Mouse (Mus musculus) hindbrain, embryonic 14.5 days (tissue): ENCODE measurements around the gene Atp8a2. TPM values are rescaled to one million over a fixed set of nuclear protein-coding genes. Genes with fewer than 3 reads are reported as not detected.

ENCODE experiments used
- ATAC-seq: fragments of 200-750 bp; cut with Nextera tagmentation; 2 replicates; pipeline ENCODE4 v1.8.0; 2017; ENCODE audit warnings: moderate number of reproducible peaks, mild to moderate bottlenecking, moderate TSS enrichment, moderate library complexity; ENCODE audit not compliant: low FRiP score
- DNase-seq: peaks from one replicate; pipeline ENCODE4 v3.0.0-alpha.2; 2015; ENCODE audit warnings: low spot score
- H3K27ac ChIP-seq: fragments of 300-500 bp; sonication (generic); 2 replicates; pipeline ENCODE4 v1.5.1; 2014; ENCODE audit warnings: mild to moderate bottlenecking, moderate library complexity
- H3K27me3 ChIP-seq: fragments of 300-500 bp; sonication (generic); 2 replicates; pipeline ENCODE4 v1.6.1; 2014; ENCODE audit warnings: mild to moderate bottlenecking, low read length, mixed read lengths; ENCODE audit not compliant: control insufficient read depth, insufficient read depth
- H3K36me3 ChIP-seq: fragments of 300-500 bp; sonication (generic); replicated peaks from 2 replicates; pipeline ENCODE4 v1.6.1; 2014; ENCODE audit not compliant: control insufficient read depth, insufficient read depth
- H3K4me1 ChIP-seq: fragments of 300-500 bp; sonication (generic); replicated peaks from 2 replicates; pipeline ENCODE4 v1.6.1; 2014; ENCODE audit warnings: antibody characterized with exemption, low read length, mixed read lengths; ENCODE audit not compliant: control insufficient read depth, insufficient read depth
- H3K4me2 ChIP-seq: fragments of 300-500 bp; sonication (generic); replicated peaks from 2 replicates; pipeline ENCODE4 v1.6.1; 2014; ENCODE audit warnings: mild to moderate bottlenecking, moderate library complexity
- H3K4me3 ChIP-seq: fragments of 300-500 bp; sonication (generic); replicated peaks from 2 replicates; pipeline ENCODE4 v1.5.1; 2014; ENCODE audit warnings: mild to moderate bottlenecking, low read length
- H3K9ac ChIP-seq: fragments of 300-500 bp; sonication (generic); 2 replicates; pipeline ENCODE4 v1.6.1; 2014
- H3K9me3 ChIP-seq: fragments of 300-500 bp; sonication (generic); 2 replicates; pipeline ENCODE4 v1.6.1; 2016; ENCODE audit warnings: low read length; ENCODE audit not compliant: control insufficient read depth
- WGBS: fragments of 180-500 bp; shearing (Covaris S2); extraction: QIAGEN DNeasy Blood & Tissue Kit; methylation state at CpG from one replicate; pipeline ENCODE4 v1.1.7; 2014; 5-methylcytosine and 5-hydroxymethylcytosine counted together
- polyA plus RNA-seq: library from polyadenylated mRNA; unstranded; fragments of >200 nt; fragmentation: Nextera tagmentation; extraction: Ambion mirVana; gene quantifications from 2 replicates; pipeline ENCODE4 v1.2.1, GENCODE M21; 2014

The Atp8a2 gene
- polyA plus RNA-seq, 1 experiment from 2014 or later: 40.3 TPM

DNA sequence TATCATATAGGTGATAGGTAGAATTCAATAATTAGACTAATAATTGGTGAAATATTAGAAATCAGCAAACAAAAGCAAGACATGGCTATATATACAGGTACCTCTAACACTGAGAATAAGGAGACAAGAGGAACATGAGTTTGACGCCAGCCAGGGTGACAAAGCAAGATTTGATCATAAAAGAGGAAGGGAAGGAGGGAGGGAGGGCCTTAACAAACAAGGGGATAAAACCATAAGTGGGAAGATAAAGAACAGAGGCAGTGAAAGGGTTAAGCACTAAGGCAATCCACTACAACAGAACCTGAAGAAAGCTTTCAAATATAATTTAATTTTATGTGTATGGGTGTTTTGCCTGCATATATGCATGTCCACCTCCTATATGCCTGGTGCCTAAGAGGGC, 2.4 kb downstream of the Atp8a2 start:
- H3K4me3 ChIP-seq: no peak overlapping the region
- no peak overlapping the region for H3K4me2 ChIP-seq
- H3K9me3 ChIP-seq: no peaks in the 10 kb centered on the region
- H3K27me3 ChIP-seq: no peaks in the 10 kb centered on the region
- H3K9ac ChIP-seq: no peak overlapping the region
- no peak overlapping the region for H3K27ac ChIP-seq
- WGBS: 81% methylated on average over 1 of the region's 1 CpGs
- DNase-seq (no peak), ATAC-seq (no peak)
- H3K36me3 ChIP-seq: no peaks in the 10 kb centered on the region
- H3K4me1 ChIP-seq: no peaks in the 10 kb centered on the region

- Histone ChIP-seq H3K36me3 (no peaks in the 10 kb centered on the region), H3K4me3 (no peak overlapping the region), H3K9me3 (no peaks in the 10 kb centered on the region), H3K27me3 (no peaks in the 10 kb centered on the region), H3K9ac (no peak overlapping the region), H3K4me1 (no peaks in the 10 kb centered on the region), H3K4me2 (no peak overlapping the region), H3K27ac (no peak overlapping the region)
- ATAC-seq (no peak), DNase-seq (no peak)
- WGBS: 74% methylated on average over 5 of the region's 5 CpGs
Observed at GRCm38 (mm10) chr14:60189771-60190170, 7.2 kb downstream of the Atp8a2 start.

DNA sequence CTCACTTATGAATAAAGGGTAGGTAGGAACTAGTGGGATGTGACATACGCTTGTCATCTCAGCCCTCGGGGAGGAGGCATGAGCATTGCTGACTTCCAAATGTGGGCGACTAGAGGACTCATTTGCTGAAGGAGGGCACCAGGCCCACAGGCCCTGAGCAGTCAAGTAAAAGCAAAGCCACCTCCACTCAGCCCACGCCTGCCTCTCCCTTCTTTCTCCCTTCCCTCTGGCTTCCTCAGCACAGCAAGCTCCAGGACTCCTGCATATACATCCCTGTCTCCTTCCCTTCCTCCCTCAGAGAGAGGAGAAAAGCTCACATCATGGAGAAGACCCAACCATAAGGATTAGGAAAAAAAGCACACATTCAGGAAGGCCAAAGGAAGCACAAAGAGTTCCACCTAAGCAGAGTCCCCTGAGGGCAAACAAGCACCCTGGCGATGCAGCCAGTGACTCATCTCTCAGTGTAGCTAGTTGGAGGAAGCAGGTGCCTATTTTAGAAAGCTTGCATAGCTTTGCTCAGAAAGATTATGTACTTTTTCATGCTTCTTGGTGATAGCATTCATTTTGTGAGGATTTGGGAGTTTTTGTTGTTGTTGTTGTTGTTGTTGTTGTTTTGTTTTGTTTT, 8.7 kb downstream of the Atp8a2 start:
- Histone ChIP-seq H3K9me3 (no peaks in the 10 kb centered on the region), H3K36me3 (no peaks in the 10 kb centered on the region), H3K4me2 (no peak overlapping the region), H3K9ac (no peak overlapping the region), H3K4me1 (no peaks in the 10 kb centered on the region), H3K27me3 (no peaks in the 10 kb centered on the region), H3K27ac (no peak overlapping the region), H3K4me3 (no peak overlapping the region)
- 81% methylated on average over 5 of the region's 5 CpGs for WGBS
- no peak for DNase-seq
- ATAC-seq: no peak

DNA sequence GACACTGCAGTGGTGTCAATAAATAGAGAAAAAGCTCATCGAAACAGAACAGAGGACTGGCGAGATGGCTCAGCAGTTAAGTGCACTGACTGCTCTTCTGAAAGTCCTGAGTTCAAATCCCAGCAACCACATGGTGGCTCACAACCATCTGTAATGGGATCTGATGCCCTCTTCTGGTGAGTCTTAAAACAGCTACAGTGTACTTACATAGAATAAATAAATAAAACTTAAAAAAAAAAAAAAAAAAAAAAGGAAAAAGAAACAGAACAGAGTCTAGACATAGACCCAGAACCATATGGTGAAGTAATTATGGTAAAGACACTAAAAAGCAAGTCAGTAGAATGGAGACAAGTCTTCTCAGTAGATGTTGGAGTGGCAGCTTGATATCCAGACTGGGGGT, 15.7 kb downstream of the Atp8a2 start:
- DNase-seq (no peak), ATAC-seq (no peak)
- no peaks in the 10 kb centered on the region for H3K36me3 ChIP-seq
- H3K4me2 ChIP-seq: no peak overlapping the region
- no peak overlapping the region for H3K27ac ChIP-seq
- no peak overlapping the region for H3K9ac ChIP-seq
- H3K4me3 ChIP-seq: no peak overlapping the region
- H3K27me3 ChIP-seq: no peaks in the 10 kb centered on the region
- no peaks in the 10 kb centered on the region for H3K9me3 ChIP-seq
- peaks cover 8% of the 10 kb centered on the region; the same call in 1 of the 2 replicates for H3K4me1 ChIP-seq
- WGBS: 98% methylated on average over 2 of the region's 2 CpGs

DNA sequence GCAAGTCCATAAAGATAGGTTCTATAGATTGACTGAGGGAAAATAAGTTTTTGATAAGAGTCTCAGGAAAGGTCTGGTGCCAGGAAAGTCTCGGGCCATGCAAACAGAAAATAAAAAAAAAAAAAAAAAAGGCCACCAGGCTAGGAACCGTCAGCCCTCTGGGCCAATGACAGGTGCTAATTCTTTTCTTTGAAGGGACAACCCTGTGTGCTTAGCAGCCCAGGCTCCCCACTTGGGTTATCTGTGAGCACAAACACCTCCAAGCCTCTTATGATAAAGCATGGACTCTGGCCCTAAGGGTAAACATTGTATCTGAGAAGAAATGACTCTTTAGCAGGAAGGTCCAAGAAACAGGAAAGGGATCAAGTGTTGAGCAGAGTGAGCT, 18.4 kb downstream of the Atp8a2 start:
- no peaks in the 10 kb centered on the region for H3K36me3 ChIP-seq
- WGBS: 42% methylated on average over 2 of the region's 2 CpGs
- H3K4me2 ChIP-seq: peak overlapping the region; percentile 78
- no peak overlapping the region for H3K9ac ChIP-seq
- H3K27ac ChIP-seq: no peak overlapping the region
- H3K4me1 ChIP-seq: peaks cover 8% of the 10 kb centered on the region; the same call in 1 of the 2 replicates
- ATAC-seq: no peak
- H3K9me3 ChIP-seq: no peaks in the 10 kb centered on the region
- no peak for DNase-seq
- peaks cover 5% of the 10 kb centered on the region; the same call in 1 of the 2 replicates for H3K27me3 ChIP-seq
- H3K4me3 ChIP-seq: peak overlapping the region; percentile 74

- DNase-seq (no peak), ATAC-seq (peak; percentile 13; the same call in 1 of the 2 replicates)
- no peaks in the 10 kb centered on the region for H3K36me3 ChIP-seq
- H3K4me2 ChIP-seq: peak overlapping the region; percentile 78
- H3K27me3 ChIP-seq: peaks cover 5% of the 10 kb centered on the region; the same call in 1 of the 2 replicates
- H3K9ac ChIP-seq: peak overlapping the region; percentile 91
- peaks cover 10% of the 10 kb centered on the region; the same call in 1 of the 2 replicates for H3K4me1 ChIP-seq
- H3K27ac ChIP-seq: peak overlapping the region; percentile 93
- no peaks in the 10 kb centered on the region for H3K9me3 ChIP-seq
- 16% methylated on average over 37 of the region's 37 CpGs for WGBS
- H3K4me3 ChIP-seq: peak overlapping the region; percentile 74
Observed at GRCm38 (mm10) chr14:60177614-60178570, 19.1 kb downstream of the Atp8a2 start.

GRCm38 (mm10) chr14:60176891-60177613, 19.9 kb downstream of the Atp8a2 start:
- under 1% methylated on average over 79 of the region's 84 CpGs for WGBS
- H3K9ac ChIP-seq: peak overlapping the region; percentile 91
- no peaks in the 10 kb centered on the region for H3K9me3 ChIP-seq
- DNase-seq: peak; percentile 79
- H3K36me3 ChIP-seq: no peaks in the 10 kb centered on the region
- H3K27ac ChIP-seq: peak overlapping the region; percentile 93
- peak; percentile 88 for ATAC-seq
- peak overlapping the region; percentile 78 for H3K4me2 ChIP-seq
- peaks cover 16% of the 10 kb centered on the region; the same call in 1 of the 2 replicates for H3K4me1 ChIP-seq
- peaks cover 5% of the 10 kb centered on the region; the same call in 1 of the 2 replicates for H3K27me3 ChIP-seq
- peak overlapping the region; percentile 74 for H3K4me3 ChIP-seq

GRCm38 (mm10) chr14:60176469-60176890, 20.5 kb downstream of the Atp8a2 start:
- peak overlapping the region; percentile 91 for H3K9ac ChIP-seq
- DNase-seq (peak; percentile 29), ATAC-seq (peak; percentile 51; the same call in 1 of the 2 replicates)
- H3K27me3 ChIP-seq: peaks cover 5% of the 10 kb centered on the region; the same call in 1 of the 2 replicates
- no peaks in the 10 kb centered on the region for H3K36me3 ChIP-seq
- H3K4me2 ChIP-seq: peak overlapping the region; percentile 78
- H3K4me3 ChIP-seq: peak overlapping the region; percentile 74
- H3K4me1 ChIP-seq: peaks cover 16% of the 10 kb centered on the region; the same call in 1 of the 2 replicates
- peak overlapping the region; percentile 93 for H3K27ac ChIP-seq
- 28% methylated on average over 9 of the region's 9 CpGs for WGBS
- no peaks in the 10 kb centered on the region for H3K9me3 ChIP-seq
